Mouse (Mus musculus) lung, adult 10 weeks (tissue): ENCODE measurements around the gene Zfp97. TPM values are rescaled to one million over a fixed set of nuclear protein-coding genes. Genes with fewer than 3 reads are reported as not detected.

Experiments
- polyA plus RNA-seq: library from polyadenylated mRNA; stranded (reverse); fragments of 350-450 nt; fragmentation: Illumina TruSeq; extraction: RNeasy Lipid Tissue Mini Kit (QIAGEN cat#74804); gene quantifications from one replicate; pipeline ENCODE4 v1.2.3, GENCODE M21; 2014; ENCODE audit warnings: low read depth, low replicate concordance; ENCODE audit not compliant: insufficient read depth

Zfp97 gene
- 4.7 TPM for polyA plus RNA-seq

DNA sequence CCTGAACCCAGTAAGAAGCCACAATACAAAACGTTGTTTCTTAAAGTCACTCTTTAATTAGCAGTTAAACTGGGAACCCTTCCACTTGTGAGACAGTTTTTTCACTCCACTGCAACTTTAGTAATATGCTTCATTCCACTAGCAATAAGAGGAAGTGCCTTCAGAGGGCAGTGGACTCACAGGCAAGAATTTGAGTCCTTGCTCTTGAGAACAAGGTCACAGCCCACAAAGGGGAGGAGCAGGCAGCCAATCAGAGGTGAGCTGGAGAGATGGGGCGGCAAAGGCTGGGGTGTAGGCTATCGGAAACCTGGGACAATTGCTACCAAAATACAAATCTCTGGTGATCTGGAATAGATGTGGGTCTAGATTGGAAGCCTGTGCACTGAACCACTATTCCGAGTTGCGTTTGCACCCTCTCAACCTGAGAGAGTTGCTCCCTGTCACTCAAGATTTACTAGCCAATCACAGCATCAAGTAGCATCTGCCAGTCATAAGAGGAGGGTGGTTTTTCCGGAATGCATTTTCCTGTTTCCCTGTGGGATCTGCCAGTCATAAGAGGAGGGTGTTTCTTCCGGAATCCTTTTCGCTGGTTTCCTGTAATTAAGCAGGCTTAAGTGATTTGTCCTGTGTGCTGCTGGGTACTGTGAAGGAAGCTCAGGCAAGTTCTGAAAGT is at the start of gene Zfp97:
Gene Zfp97, plus strand, starts transcription at position 586 of the 673 bp plus-strand sequence.

Other genes starting within 250 kb of the Zfp97 start
- 3.2 TPM for gene Zfp960, start 57.3 kb upstream of the Zfp97 start, polyA plus RNA-seq